Mouse (Mus musculus) hindbrain, postnatal 0 days (tissue): ENCODE results near the gene Brd3. TPM values are rescaled to one million over a fixed set of nuclear protein-coding genes. Genes with fewer than 3 reads are reported as not detected.

Experiments used
- ATAC-seq: fragments of 200-750 bp; cut with Nextera tagmentation; 2 replicates; pipeline ENCODE4 v1.8.0; 2017; ENCODE audit warnings: mild to moderate bottlenecking, moderate TSS enrichment, moderate library complexity
- DNase-seq: peaks from one replicate; pipeline ENCODE4 v3.0.0-alpha.2; 2015; ENCODE audit warnings: low spot score
- H3K27ac ChIP-seq: fragments of 300-500 bp; sonication (generic); 2 replicates; pipeline ENCODE4 v1.5.1; 2014; ENCODE audit warnings: mild to moderate bottlenecking
- H3K27me3 ChIP-seq: fragments of 300-500 bp; sonication (generic); 2 replicates; pipeline ENCODE4 v1.6.1; 2014; ENCODE audit warnings: low read length, mixed read lengths; ENCODE audit not compliant: insufficient read depth
- H3K36me3 ChIP-seq: fragments of 300-500 bp; sonication (generic); 2 replicates; pipeline ENCODE4 v1.6.1; 2014; ENCODE audit warnings: low read length, mixed read lengths; ENCODE audit not compliant: insufficient read depth
- H3K4me1 ChIP-seq: fragments of 300-500 bp; sonication (generic); 2 replicates; pipeline ENCODE4 v1.6.1; 2014; ENCODE audit warnings: antibody characterized with exemption, low read length, mixed read lengths; ENCODE audit not compliant: insufficient read depth
- H3K4me2 ChIP-seq: fragments of 300-500 bp; sonication (generic); 2 replicates; pipeline ENCODE4 v1.6.1; 2014; ENCODE audit warnings: low read depth, mild to moderate bottlenecking, low read length, moderate library complexity, mixed read lengths
- H3K4me3 ChIP-seq: fragments of 300-500 bp; sonication (generic); 2 replicates; pipeline ENCODE4 v1.5.1; 2014; ENCODE audit warnings: low read length
- H3K9ac ChIP-seq: fragments of 300-500 bp; sonication (generic); replicated peaks from 2 replicates; pipeline ENCODE4 v1.6.1; 2014; ENCODE audit warnings: mild to moderate bottlenecking, low read length, moderate library complexity, mixed read lengths
- H3K9me3 ChIP-seq: fragments of 300-500 bp; sonication (generic); 2 replicates; pipeline ENCODE4 v1.6.1; 2016; ENCODE audit warnings: low read length, mixed read lengths
- CTCF ChIP-seq: IDR thresholded peaks from 2 replicates; pipeline ENCODE4 v1.5.1; 2016; ENCODE audit warnings: antibody characterized with exemption, control low read depth, low read depth
- WGBS: fragments of 180-500 bp; shearing (Covaris S2); extraction: QIAGEN DNeasy Blood & Tissue Kit; methylation state at CpG from one replicate; pipeline ENCODE4 v1.1.7; 2014; 5-methylcytosine and 5-hydroxymethylcytosine counted together
- polyA plus RNA-seq: library from polyadenylated mRNA; unstranded; fragments of >200 nt; fragmentation: Nextera tagmentation; extraction: Ambion mirVana; gene quantifications from 2 replicates; pipeline ENCODE4 v1.2.1, GENCODE M21; 2015
- total RNA-seq: library from RNA; depleted of rRNA; stranded (reverse); fragments of >200 nt; gene quantifications from 2 replicates; pipeline ENCODE4 v1.2.3, GENCODE M21; 2014

Gene Brd3
- total and polyA plus RNA-seq, 2 experiments from 2014 or later = 33.7 to 95.5 TPM

GRCm38 (mm10) chr2:27518283-27518682 is 10.8 kb upstream of the Brd3 start:
- 87% methylated on average over 3 of the region's 3 CpGs for WGBS
- H3K9ac ChIP-seq = no peak overlapping the region
- peaks cover 32% of the 10 kb centered on the region for H3K36me3 ChIP-seq
- H3K4me3 ChIP-seq = no peak overlapping the region
- no peaks in the 10 kb centered on the region for H3K27me3 ChIP-seq
- TF ChIP-seq CTCF = peak; percentile 69
- DNase-seq (peak; percentile 20), ATAC-seq (no peak)
- no peak overlapping the region for H3K4me2 ChIP-seq
- no peak overlapping the region for H3K27ac ChIP-seq
- peaks cover 18% of the 10 kb centered on the region for H3K4me1 ChIP-seq
- no peaks in the 10 kb centered on the region for H3K9me3 ChIP-seq

GRCm38 (mm10) chr2:27516289-27516688 is 8.8 kb upstream of the Brd3 start:
- ATAC-seq (no peak), DNase-seq (no peak)
- Histone ChIP-seq H3K9ac (peak overlapping the region; percentile 87), H3K27me3 (no peaks in the 10 kb centered on the region), H3K4me2 (peak overlapping the region; percentile 70), H3K9me3 (no peaks in the 10 kb centered on the region), H3K27ac (no peak overlapping the region), H3K4me1 (peaks cover 18% of the 10 kb centered on the region), H3K36me3 (peaks cover 18% of the 10 kb centered on the region), H3K4me3 (peak overlapping the region; percentile 84)
- no peak for TF ChIP-seq CTCF
- WGBS = 13% methylated on average over 1 of the region's 1 CpGs

GRCm38 (mm10) chr2:27515341-27516166 is 8.1 kb upstream of the Brd3 start:
- peak overlapping the region; percentile 86 for H3K27ac ChIP-seq
- DNase-seq (no peak), ATAC-seq (peak; percentile 67)
- WGBS = under 1% methylated on average over 37 of the region's 40 CpGs
- peak overlapping the region; percentile 84 for H3K4me3 ChIP-seq
- no peak for TF ChIP-seq CTCF
- H3K4me2 ChIP-seq = peak overlapping the region; percentile 70
- H3K27me3 ChIP-seq = no peaks in the 10 kb centered on the region
- H3K9ac ChIP-seq = peak overlapping the region; percentile 87
- peaks cover 10% of the 10 kb centered on the region for H3K36me3 ChIP-seq
- peaks cover 18% of the 10 kb centered on the region for H3K4me1 ChIP-seq
- H3K9me3 ChIP-seq = no peaks in the 10 kb centered on the region

GRCm38 (mm10) chr2:27514639-27515328 is 7.3 kb upstream of the Brd3 start, which contains the start of gene Wdr5:
Gene Wdr5 (plus strand): TSS chr2:27515157.
- DNase-seq (peak; percentile 95), ATAC-seq (peak; percentile 92)
- Histone ChIP-seq H3K9ac (peak within 1 kb of the TSS; percentile 87), H3K36me3 (peaks cover 3% of the 10 kb centered on the region), H3K9me3 (no peaks in the 10 kb centered on the region), H3K4me3 (peak within 1 kb of the TSS; percentile 84), H3K27ac (peak within 1 kb of the TSS; percentile 86), H3K27me3 (no peaks in the 10 kb centered on the region), H3K4me2 (peak within 1 kb of the TSS; percentile 70), H3K4me1 (peaks cover 18% of the 10 kb centered on the region)
- peak; percentile 73 for TF ChIP-seq CTCF
- WGBS = 1% methylated on average over 57 of the region's 57 CpGs

GRCm38 (mm10) chr2:27513861-27514260 is 6.4 kb upstream of the Brd3 start:
- Histone ChIP-seq H3K4me2 (peak overlapping the region; percentile 70), H3K4me1 (peaks cover 18% of the 10 kb centered on the region), H3K27me3 (no peaks in the 10 kb centered on the region), H3K4me3 (peak overlapping the region; percentile 84), H3K27ac (peak overlapping the region; percentile 86), H3K9ac (peak overlapping the region; percentile 87), H3K9me3 (no peaks in the 10 kb centered on the region), H3K36me3 (no peaks in the 10 kb centered on the region)
- TF ChIP-seq CTCF = no peak
- ATAC-seq (no peak), DNase-seq (no peak)
- 66% methylated on average over 5 of the region's 5 CpGs for WGBS

GRCm38 (mm10) chr2:27512909-27513308 is 5.4 kb upstream of the Brd3 start:
- ATAC-seq (no peak), DNase-seq (no peak)
- H3K4me1 ChIP-seq = peaks cover 18% of the 10 kb centered on the region
- no peak overlapping the region for H3K9ac ChIP-seq
- no peak overlapping the region for H3K27ac ChIP-seq
- no peaks in the 10 kb centered on the region for H3K9me3 ChIP-seq
- no peak for TF ChIP-seq CTCF
- no peak overlapping the region for H3K4me3 ChIP-seq
- no peaks in the 10 kb centered on the region for H3K36me3 ChIP-seq
- no peaks in the 10 kb centered on the region for H3K27me3 ChIP-seq
- 92% methylated on average over 3 of the region's 3 CpGs for WGBS
- H3K4me2 ChIP-seq = no peak overlapping the region
